Mouse (Mus musculus) hindbrain, embryonic 12.5 days (tissue): ENCODE measurements around the gene Ifne. TPM values are rescaled to one million over a fixed set of nuclear protein-coding genes. Genes with fewer than 3 reads are reported as not detected.

Experiments
- ATAC-seq: fragments of 200-750 bp; cut with Nextera tagmentation; 2 replicates; pipeline ENCODE4 v1.8.0; 2017; ENCODE audit warnings: moderate TSS enrichment; ENCODE audit not compliant: low FRiP score
- H3K27ac ChIP-seq: fragments of 300-500 bp; sonication (generic); 2 replicates; pipeline ENCODE4 v1.5.1; 2016; ENCODE audit warnings: mild to moderate bottlenecking
- H3K27me3 ChIP-seq: fragments of 300-500 bp; sonication (generic); 2 replicates; pipeline ENCODE4 v1.6.1; 2016; ENCODE audit warnings: mild to moderate bottlenecking
- H3K36me3 ChIP-seq: fragments of 300-500 bp; sonication (generic); 2 replicates; pipeline ENCODE4 v1.6.1; 2016; ENCODE audit warnings: mild to moderate bottlenecking
- H3K4me1 ChIP-seq: fragments of 300-500 bp; sonication (generic); 2 replicates; pipeline ENCODE4 v1.6.1; 2016
- H3K4me2 ChIP-seq: fragments of 300-500 bp; sonication (generic); replicated peaks from 2 replicates; pipeline ENCODE4 v1.6.1; 2016; ENCODE audit warnings: mild to moderate bottlenecking
- H3K4me3 ChIP-seq: fragments of 300-500 bp; sonication (generic); 2 replicates; pipeline ENCODE4 v1.5.1; 2016; ENCODE audit warnings: mild to moderate bottlenecking
- H3K9ac ChIP-seq: fragments of 300-500 bp; sonication (generic); 2 replicates; pipeline ENCODE4 v1.6.1; 2016; ENCODE audit warnings: mild to moderate bottlenecking, moderate library complexity
- H3K9me3 ChIP-seq: fragments of 300-500 bp; sonication (generic); replicated peaks from 2 replicates; pipeline ENCODE4 v1.6.1; 2016; ENCODE audit warnings: mild to moderate bottlenecking
- WGBS: fragments of 180-500 bp; shearing (Covaris S2); methylation state at CpG from one replicate; pipeline ENCODE4 v1.1.7; 2016; 5-methylcytosine and 5-hydroxymethylcytosine counted together
- polyA plus RNA-seq: library from polyadenylated mRNA; unstranded; fragments of >200 nt; fragmentation: Nextera tagmentation; extraction: Ambion mirVana; gene quantifications from 2 replicates; pipeline ENCODE4 v1.2.1, GENCODE M21; 2016

The Ifne gene
- polyA plus RNA-seq, result not detected in 2 replicates

DNA sequence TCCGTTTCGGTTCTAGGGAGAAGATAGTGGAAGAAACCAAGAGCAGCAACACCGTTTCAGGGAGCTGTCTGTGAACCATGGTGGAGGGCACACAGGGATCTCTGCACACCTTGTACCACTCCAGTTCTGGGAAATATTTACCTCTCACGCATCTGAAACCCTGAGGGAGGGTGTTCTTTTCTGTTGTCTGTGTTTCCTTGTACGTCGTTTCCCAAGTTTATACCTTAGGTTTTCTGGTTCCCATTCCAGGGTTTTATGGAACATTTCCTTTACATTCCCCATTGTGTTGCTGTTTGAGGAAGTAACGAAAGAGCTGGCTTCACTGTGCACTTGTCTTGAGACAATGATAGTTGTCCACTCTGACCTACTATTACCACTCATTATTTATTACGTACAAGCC lies at the start of gene Ifne:
Gene Ifne, minus strand, starts transcription at position 101 of the 400 bp plus-strand sequence.
- Histone ChIP-seq H3K27ac (no peak within 1 kb of the TSS), H3K36me3 (no peaks in the 10 kb centered on the region), H3K9ac (no peak within 1 kb of the TSS), H3K4me1 (no peaks in the 10 kb centered on the region), H3K4me2 (no peak within 1 kb of the TSS), H3K9me3 (no peaks in the 10 kb centered on the region), H3K27me3 (no peaks in the 10 kb centered on the region), H3K4me3 (no peak within 1 kb of the TSS)
- no peak for ATAC-seq
- WGBS, result 90% methylated on average over 8 of the region's 8 CpGs

DNA sequence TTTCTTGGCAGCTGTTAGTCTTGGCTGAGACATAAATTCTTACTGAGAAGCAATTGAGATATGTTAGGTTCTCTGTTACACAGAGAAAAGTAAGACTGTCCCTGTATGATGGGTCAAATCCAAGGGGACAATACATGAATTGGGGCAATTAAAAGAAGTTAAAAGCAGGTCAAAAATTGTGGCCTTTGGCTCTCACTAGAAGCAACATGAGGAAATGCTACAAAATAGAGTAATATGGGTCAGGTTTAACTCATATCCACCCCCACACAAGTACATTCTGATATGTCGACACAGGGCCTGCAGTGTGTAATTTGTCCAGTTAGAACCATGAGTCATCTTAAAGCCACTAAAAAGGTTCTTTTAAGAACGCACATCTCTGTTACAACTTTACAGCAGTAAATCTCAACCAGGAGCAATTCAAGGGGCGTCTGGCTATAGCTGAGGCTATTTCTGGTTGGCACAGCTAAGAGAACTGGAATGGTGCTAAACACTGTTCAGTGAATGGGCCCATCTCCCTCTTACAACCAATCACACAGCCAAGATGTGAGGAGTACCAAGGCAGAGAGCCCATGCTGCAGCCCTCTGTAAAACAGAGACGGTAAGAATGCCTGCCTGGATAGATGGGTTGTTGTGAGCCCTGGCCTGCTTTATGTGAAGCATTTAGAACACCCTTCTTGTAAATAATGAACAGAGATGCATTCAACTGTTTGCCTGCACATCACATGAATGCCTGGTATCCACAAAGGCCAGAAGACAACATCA lies 48.5 kb upstream of the Ifne start:
- Histone ChIP-seq H3K4me2 (no peak overlapping the region), H3K27me3 (no peaks in the 10 kb centered on the region), H3K36me3 (no peaks in the 10 kb centered on the region), H3K27ac (no peak overlapping the region), H3K4me3 (no peak overlapping the region), H3K9me3 (no peaks in the 10 kb centered on the region; the same call in 1 of the 2 replicates), H3K4me1 (no peaks in the 10 kb centered on the region), H3K9ac (no peak overlapping the region)
- no peak for ATAC-seq
- WGBS, result 88% methylated on average over 4 of the region's 4 CpGs

DNA sequence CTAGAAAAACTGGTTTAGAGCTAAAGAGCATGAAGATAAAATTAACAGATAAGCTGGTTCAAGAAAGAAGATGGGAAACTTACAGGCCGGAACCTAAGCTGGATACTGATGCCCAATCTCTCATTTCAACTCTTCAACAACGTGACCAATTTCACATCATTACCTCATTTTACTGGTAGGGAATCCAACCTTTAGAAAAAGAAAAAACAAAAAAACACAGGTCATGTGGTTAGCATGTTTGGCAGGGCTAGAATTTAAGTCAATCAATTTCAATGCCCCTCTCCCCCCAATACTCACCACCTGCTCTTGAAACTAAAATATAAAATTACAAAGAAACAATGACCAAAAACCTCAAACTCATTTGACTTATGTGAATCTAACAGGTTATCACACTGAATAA lies 47.8 kb upstream of the Ifne start:
- no peaks in the 10 kb centered on the region; the same call in 1 of the 2 replicates for H3K9me3 ChIP-seq
- no peak overlapping the region for H3K4me3 ChIP-seq
- H3K27ac ChIP-seq, result no peak overlapping the region
- no peaks in the 10 kb centered on the region for H3K27me3 ChIP-seq
- no peaks in the 10 kb centered on the region for H3K36me3 ChIP-seq
- no peak for ATAC-seq
- H3K4me1 ChIP-seq, result no peaks in the 10 kb centered on the region
- H3K4me2 ChIP-seq, result no peak overlapping the region
- no peak overlapping the region for H3K9ac ChIP-seq
- WGBS, result 84% methylated on average over 2 of the region's 2 CpGs

DNA sequence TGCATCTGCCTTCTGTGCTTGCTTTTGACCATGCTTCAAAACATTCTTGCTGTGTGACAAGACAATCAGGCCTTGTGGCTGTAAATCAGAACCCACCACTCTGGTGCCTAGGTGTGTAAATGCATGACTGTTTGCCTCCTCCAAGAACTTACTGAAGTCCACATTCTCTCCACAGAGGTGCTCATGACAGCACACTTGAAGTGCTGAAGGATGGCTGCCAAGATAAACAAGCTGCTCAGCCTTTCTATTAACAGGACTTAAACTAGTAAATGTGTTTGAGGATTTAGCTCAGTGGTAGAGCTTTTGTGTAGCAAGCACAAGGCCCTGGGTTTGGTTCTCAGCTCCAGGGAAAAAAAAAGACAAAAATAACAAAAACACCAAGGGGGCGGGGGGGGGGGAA lies 46.6 kb upstream of the Ifne start:
- Histone ChIP-seq H3K4me2 (no peak overlapping the region), H3K9me3 (no peaks in the 10 kb centered on the region; the same call in 1 of the 2 replicates), H3K36me3 (no peaks in the 10 kb centered on the region), H3K4me3 (no peak overlapping the region), H3K4me1 (no peaks in the 10 kb centered on the region), H3K27me3 (no peaks in the 10 kb centered on the region), H3K9ac (no peak overlapping the region), H3K27ac (no peak overlapping the region)
- 82% methylated on average over 1 of the region's 1 CpGs for WGBS
- no peak for ATAC-seq

- H3K9me3 ChIP-seq, result no peaks in the 10 kb centered on the region; the same call in 1 of the 2 replicates
- no peak overlapping the region for H3K4me2 ChIP-seq
- no peak for ATAC-seq
- no peak overlapping the region for H3K9ac ChIP-seq
- WGBS, result 81% methylated on average over 1 of the region's 1 CpGs
- H3K27ac ChIP-seq, result no peak overlapping the region
- no peaks in the 10 kb centered on the region for H3K4me1 ChIP-seq
- H3K4me3 ChIP-seq, result no peak overlapping the region
- no peaks in the 10 kb centered on the region for H3K27me3 ChIP-seq
- H3K36me3 ChIP-seq, result no peaks in the 10 kb centered on the region
Measured at GRCm38 (mm10) chr4:88926082-88926481, 46.1 kb upstream of the Ifne start.

- no peak for ATAC-seq
- Histone ChIP-seq H3K27me3 (no peaks in the 10 kb centered on the region), H3K9ac (no peak overlapping the region), H3K9me3 (no peaks in the 10 kb centered on the region; the same call in 1 of the 2 replicates), H3K4me1 (no peaks in the 10 kb centered on the region), H3K4me3 (no peak overlapping the region), H3K27ac (no peak overlapping the region), H3K36me3 (no peaks in the 10 kb centered on the region), H3K4me2 (no peak overlapping the region)
- 94% methylated on average over 2 of the region's 2 CpGs for WGBS
Measured at GRCm38 (mm10) chr4:88925456-88925855, 45.5 kb upstream of the Ifne start.

- no peaks in the 10 kb centered on the region for H3K4me1 ChIP-seq
- no peaks in the 10 kb centered on the region; the same call in 1 of the 2 replicates for H3K9me3 ChIP-seq
- no peak overlapping the region for H3K27ac ChIP-seq
- no peaks in the 10 kb centered on the region for H3K36me3 ChIP-seq
- no peaks in the 10 kb centered on the region for H3K27me3 ChIP-seq
- no peak for ATAC-seq
- H3K4me3 ChIP-seq, result no peak overlapping the region
- no peak overlapping the region for H3K9ac ChIP-seq
- no peak overlapping the region for H3K4me2 ChIP-seq
- 90% methylated on average over 5 of the region's 5 CpGs for WGBS
Measured at GRCm38 (mm10) chr4:88921280-88921679, 41.3 kb upstream of the Ifne start.

DNA sequence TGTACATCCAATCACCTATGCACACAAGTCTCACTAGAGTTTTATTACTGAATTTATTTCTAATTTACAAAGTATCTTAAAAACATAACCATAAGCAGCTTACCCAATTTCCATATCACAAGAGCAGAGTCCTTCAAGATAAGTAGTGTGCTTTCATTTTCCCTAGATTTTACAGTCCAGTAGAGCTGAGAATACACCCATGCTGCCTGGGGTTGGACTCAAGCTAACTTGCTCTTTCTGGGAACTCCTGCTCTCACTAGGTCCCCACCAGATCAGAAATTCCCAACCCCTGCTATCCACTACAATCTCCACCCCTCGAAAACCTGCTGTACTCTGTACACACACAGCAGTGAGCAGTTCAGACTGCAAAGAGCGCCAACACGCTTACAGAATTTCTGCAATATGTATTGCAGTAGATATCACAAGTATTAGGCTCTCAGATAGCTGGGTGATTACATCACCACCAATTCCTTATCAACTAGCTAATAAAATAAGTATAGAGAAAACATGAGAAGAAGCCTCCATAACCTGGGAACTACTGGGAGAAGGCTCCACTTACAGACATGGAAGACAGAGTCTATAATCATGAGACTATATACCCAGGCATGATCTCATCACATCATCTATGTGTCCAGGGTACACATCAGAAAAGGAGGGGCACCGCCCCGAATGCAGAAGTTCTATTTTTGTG lies 37.9 kb upstream of the Ifne start:
- H3K4me1 ChIP-seq, result no peaks in the 10 kb centered on the region
- WGBS, result 87% methylated on average over 5 of the region's 5 CpGs
- no peaks in the 10 kb centered on the region for H3K27me3 ChIP-seq
- no peaks in the 10 kb centered on the region for H3K9me3 ChIP-seq
- no peak for ATAC-seq
- no peak overlapping the region for H3K27ac ChIP-seq
- H3K4me3 ChIP-seq, result no peak overlapping the region
- H3K4me2 ChIP-seq, result no peak overlapping the region
- H3K9ac ChIP-seq, result no peak overlapping the region
- no peaks in the 10 kb centered on the region for H3K36me3 ChIP-seq

GRCm38 (mm10) chr4:88916306-88916705 lies 36.3 kb upstream of the Ifne start:
- WGBS, result 86% methylated on average over 4 of the region's 4 CpGs
- no peaks in the 10 kb centered on the region for H3K27me3 ChIP-seq
- ATAC-seq, result no peak

GRCm38 (mm10) chr4:88913984-88914383 lies 34.0 kb upstream of the Ifne start:
- no peak overlapping the region for H3K27ac ChIP-seq
- 94% methylated on average over 1 of the region's 1 CpGs for WGBS
- no peaks in the 10 kb centered on the region for H3K9me3 ChIP-seq
- no peak overlapping the region for H3K4me2 ChIP-seq
- no peaks in the 10 kb centered on the region for H3K4me1 ChIP-seq
- no peak for ATAC-seq
- no peak overlapping the region for H3K4me3 ChIP-seq
- H3K9ac ChIP-seq, result no peak overlapping the region
- no peaks in the 10 kb centered on the region for H3K36me3 ChIP-seq
- no peaks in the 10 kb centered on the region for H3K27me3 ChIP-seq

More at GRCm38 (mm10) chr4:88916306-88916705, 36.3 kb upstream of the Ifne start:
- H3K9me3 ChIP-seq, result no peaks in the 10 kb centered on the region
- no peak overlapping the region for H3K4me3 ChIP-seq
- no peaks in the 10 kb centered on the region for H3K4me1 ChIP-seq
- H3K36me3 ChIP-seq, result no peaks in the 10 kb centered on the region
- H3K9ac ChIP-seq, result no peak overlapping the region
- H3K27ac ChIP-seq, result no peak overlapping the region
- no peak overlapping the region for H3K4me2 ChIP-seq

GRCm38 (mm10) chr4:88912882-88913281 lies 32.9 kb upstream of the Ifne start:
- Histone ChIP-seq H3K9ac (no peak overlapping the region), H3K4me3 (no peak overlapping the region), H3K27me3 (no peaks in the 10 kb centered on the region), H3K36me3 (no peaks in the 10 kb centered on the region), H3K4me2 (no peak overlapping the region), H3K9me3 (no peaks in the 10 kb centered on the region), H3K4me1 (no peaks in the 10 kb centered on the region), H3K27ac (no peak overlapping the region)
- WGBS, result 93% methylated on average over 2 of the region's 2 CpGs
- ATAC-seq, result no peak

DNA sequence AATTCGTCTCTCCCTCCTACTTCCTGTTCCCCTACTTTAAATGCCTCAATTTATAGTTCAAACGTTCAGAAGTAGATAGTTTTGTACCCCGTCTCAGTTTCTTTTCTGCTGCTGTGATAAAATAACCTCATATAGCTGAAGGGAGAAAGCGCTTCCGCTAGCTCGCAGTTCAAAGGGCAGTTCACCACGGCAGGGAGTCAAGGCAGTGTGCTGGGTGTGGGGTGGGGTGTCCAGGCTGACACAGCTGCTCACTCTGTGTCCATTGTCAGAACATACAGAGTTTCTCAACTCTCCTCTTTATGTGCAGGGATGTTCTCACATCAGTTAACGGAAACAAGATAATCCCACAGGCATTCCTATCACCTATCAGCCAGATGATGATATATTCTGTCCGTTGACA lies 32.2 kb upstream of the Ifne start:
- H3K4me3 ChIP-seq, result no peak overlapping the region
- no peaks in the 10 kb centered on the region for H3K27me3 ChIP-seq
- H3K4me1 ChIP-seq, result no peaks in the 10 kb centered on the region
- no peaks in the 10 kb centered on the region for H3K36me3 ChIP-seq
- 60% methylated on average over 9 of the region's 9 CpGs for WGBS
- ATAC-seq, result no peak
- no peaks in the 10 kb centered on the region for H3K9me3 ChIP-seq
- no peak overlapping the region for H3K4me2 ChIP-seq
- no peak overlapping the region for H3K9ac ChIP-seq
- no peak overlapping the region for H3K27ac ChIP-seq
